Comparison of ENCODE assay signal across 9 mouse cellular contexts in the genomic region with DNA sequence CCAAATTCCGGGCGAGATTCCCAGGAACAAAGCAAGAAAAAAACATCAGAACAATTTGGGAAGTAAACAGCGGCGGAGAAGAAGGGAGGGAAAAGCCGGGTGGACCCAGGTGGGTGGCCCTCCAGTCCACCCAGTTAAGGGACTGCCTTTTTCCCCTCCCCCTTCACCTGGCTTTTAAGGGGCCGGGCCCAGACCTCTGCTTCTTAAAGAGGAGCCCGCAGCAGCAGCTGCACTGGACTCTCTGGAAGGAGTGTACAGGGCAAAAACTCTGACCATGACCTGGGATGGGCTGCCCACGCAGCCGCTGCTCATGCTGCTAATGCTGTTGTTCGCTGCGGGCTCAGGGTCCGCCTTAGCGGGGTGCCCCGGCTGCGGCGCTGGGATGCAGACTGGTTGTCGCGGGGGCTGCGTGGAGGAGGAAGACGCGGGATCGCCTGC. TPM values are rescaled to one million over a fixed set of nuclear protein-coding genes. Genes with fewer than 3 reads are reported as not detected.
DNase-seq lines count a peak whose midpoint lies in the region; ATAC-seq and TF ChIP-seq lines count a peak whose summit lies in the region.
"Had no signal": no experiment of that assay in that cellular context is flagged by ENCODE, and none has a peak within 500 bp of the region (broad histone marks: within the 10 kb centered on the region; RNA-seq: fewer than 3 reads in every experiment).

A gene (plus strand): TSS at position 89 of the 438 bp plus-strand sequence.

- no peak for DNase-seq in cerebellum, adult 2 months
- DNase-seq in cerebellum, postnatal 10 days = no peak
- DNase-seq in adrenal gland, adult 2 months = no peak
- DNase-seq in gonadal fat pad, adult 2 months (ENCODE audit: low read depth) = no peak
- DNase-seq in midbrain, embryonic 11.5 days (ENCODE audit: low spot score, missing footprints) = peak; percentile 89
- DNase-seq in thymus, postnatal 25 days = no peak
- DNase-seq in Muller cell, postnatal 12 days (ENCODE audit: inconsistent ontology term) = no peak

- no peaks in the 10 kb centered on the region; the same call in 1 of the 2 replicates for H3K27me3 ChIP-seq in cerebellum, adult 2 months (ENCODE audit: control insufficient read depth, insufficient read depth, low read length)
- H3K27me3 ChIP-seq in intestine, postnatal 0 days (replicated peaks; ENCODE audit: control insufficient read depth, insufficient read depth, low read length) = 0 out of 2 replicates have a peak, but pooled peaks cover 6% of the 10 kb centered on the region
- H3K27me3 ChIP-seq in midbrain, embryonic 11.5 days (ENCODE audit: control insufficient read depth, insufficient read depth, low read length) = peaks cover 29% of the 10 kb centered on the region

- H3K9me3 ChIP-seq in intestine, postnatal 0 days (ENCODE audit: control insufficient read depth) = no peaks in the 10 kb centered on the region
- no peaks in the 10 kb centered on the region for H3K9me3 ChIP-seq in midbrain, embryonic 11.5 days (ENCODE audit: control insufficient read depth, low read length)

- H3K9ac ChIP-seq in intestine, postnatal 0 days (ENCODE audit: low read depth, low read length) = no peak within 1 kb of the TSS
- H3K9ac ChIP-seq in midbrain, embryonic 11.5 days (ENCODE audit: low read length) = no peak within 1 kb of the TSS

- no peaks in the 10 kb centered on the region for H3K4me1 ChIP-seq in cerebellum, adult 2 months (ENCODE audit: control insufficient read depth, insufficient read depth, low read length)
- no peaks in the 10 kb centered on the region for H3K4me1 ChIP-seq in intestine, postnatal 0 days (replicated peaks; ENCODE audit: control insufficient read depth, insufficient read depth, low read length)
- no peaks in the 10 kb centered on the region for H3K4me1 ChIP-seq in midbrain, embryonic 11.5 days (ENCODE audit: control insufficient read depth, insufficient read depth, low read length)

- TF ChIP-seq POLR2A in cerebellum, adult 2 months (IDR thresholded peaks at IDR 0.05; ENCODE audit: borderline replicate concordance, insufficient read depth, low read length) = no peak

- H3K4me3 ChIP-seq in cerebellum, adult 2 months (replicated peaks; ENCODE audit: insufficient read depth, low read depth, low read length) = no peak within 1 kb of the TSS
- H3K4me3 ChIP-seq in intestine, postnatal 0 days (ENCODE audit: low read depth, low read length) = no peak within 1 kb of the TSS
- H3K4me3 ChIP-seq in midbrain, embryonic 11.5 days (ENCODE audit: low read depth, low read length) = peak within 1 kb of the TSS; percentile 15
- H3K4me3 ChIP-seq: erythroblast, embryonic 14.5 days had no signal

- H3K27ac ChIP-seq in cerebellum, adult 2 months (ENCODE audit: insufficient read depth, low read length) = no peak within 1 kb of the TSS
- no peak within 1 kb of the TSS for H3K27ac ChIP-seq in intestine, postnatal 0 days (ENCODE audit: low read depth, low read length)
- no peak within 1 kb of the TSS for H3K27ac ChIP-seq in midbrain, embryonic 11.5 days (ENCODE audit: low read depth, low read length)

- no peaks in the 10 kb centered on the region; the same call in 1 of the 2 replicates for H3K36me3 ChIP-seq in intestine, postnatal 0 days (ENCODE audit: control insufficient read depth, insufficient read depth)
- H3K36me3 ChIP-seq in midbrain, embryonic 11.5 days (ENCODE audit: control insufficient read depth, insufficient read depth, low read length) = no peaks in the 10 kb centered on the region

- ATAC-seq in intestine, postnatal 0 days = no peak
- ATAC-seq in midbrain, embryonic 11.5 days (ENCODE audit: low FRiP score) = no peak

- TF ChIP-seq CTCF in cerebellum, adult 2 months (IDR thresholded peaks at IDR 0.05; ENCODE audit: borderline replicate concordance, insufficient read depth, low read depth, low read length) = no peak
- TF ChIP-seq CTCF in intestine, postnatal 0 days (IDR thresholded peaks at IDR 0.05; ENCODE audit: low read depth) = no peak

- H3K4me2 ChIP-seq in intestine, postnatal 0 days (replicated peaks; ENCODE audit: low read depth) = peak within 1 kb of the TSS; percentile 28
- H3K4me2 ChIP-seq in midbrain, embryonic 11.5 days = peak within 1 kb of the TSS; percentile 32

- 30% methylated on average over 22 of the region's 22 CpGs for WGBS in cerebellum, adult 2 months
- WGBS in intestine, postnatal 0 days = 28% methylated on average over 22 of the region's 22 CpGs
- WGBS in midbrain, embryonic 11.5 days = 2% methylated on average over 22 of the region's 22 CpGs

RNA-seq across cellular contexts. Expression of the gene that starts here (rescaled TPM):
- polyA plus RNA-seq in cerebellum, adult 2 months (2012; rRNA removed) = 15.0 and 18.7 TPM in 2 replicates
- total RNA-seq in adrenal gland, adult 2 months (2021) = 10 to 100 TPM; 37.7 to 71.0 TPM
- polyA plus RNA-seq in adrenal gland, adult 2 months (2012; rRNA removed) = 65.0 and 78.9 TPM in 2 replicates
- polyA plus RNA-seq in gonadal fat pad, adult 2 months (2012; rRNA removed) = 136 and 152 TPM in 2 replicates
- polyA plus RNA-seq in intestine, postnatal 0 days (2015; fragmentation: Nextera tagmentation; extraction: Ambion mirVana) = 27.8 and 29.1 TPM in 2 replicates
- 0.34 and 0.40 TPM in 2 replicates for polyA plus RNA-seq in midbrain, embryonic 11.5 days (2014; fragmentation: Nextera tagmentation; extraction: Ambion mirVana)

Comparison
In these comparisons a context has a peak if more than half of its experiments do, and no peak if none do; other contexts are left out.
1. RNA of the gene that starts here (polyA plus RNA-seq): 136 to 152 TPM in gonadal fat pad, adult 2 months, 65.0 to 78.9 TPM in adrenal gland, adult 2 months, 27.8 to 29.1 TPM in intestine, postnatal 0 days and 15.0 to 18.7 TPM in cerebellum, adult 2 months; 0.34 to 0.40 TPM in midbrain, embryonic 11.5 days; every median in the first group is over 10 times any median in the second.
2. Peak in DNase-seq, H3K4me3 ChIP-seq and H3K4me2 ChIP-seq in midbrain, embryonic 11.5 days; RNA of the gene not detected or under 1 TPM.